Mouse (Mus musculus) kidney, postnatal 36 days (tissue): Measurements from ENCODE around the gene Arl13a.
A peak's percentile ranks its signal among the peaks of the same experiment; 100 is the strongest.
"Not testable (repeated sequence)": the region's sequence is repeated elsewhere in the genome, so short reads cannot be mapped to it uniquely, and the experiment has no call there.

Experiments used
- DNase-seq, 2 experiments: peaks; one replicate each; pipeline ENCODE4 v3.0.0; 2021 to 2022; ENCODE audit warnings: mixed read lengths in 2 of 2

Arl13a gene

DNA sequence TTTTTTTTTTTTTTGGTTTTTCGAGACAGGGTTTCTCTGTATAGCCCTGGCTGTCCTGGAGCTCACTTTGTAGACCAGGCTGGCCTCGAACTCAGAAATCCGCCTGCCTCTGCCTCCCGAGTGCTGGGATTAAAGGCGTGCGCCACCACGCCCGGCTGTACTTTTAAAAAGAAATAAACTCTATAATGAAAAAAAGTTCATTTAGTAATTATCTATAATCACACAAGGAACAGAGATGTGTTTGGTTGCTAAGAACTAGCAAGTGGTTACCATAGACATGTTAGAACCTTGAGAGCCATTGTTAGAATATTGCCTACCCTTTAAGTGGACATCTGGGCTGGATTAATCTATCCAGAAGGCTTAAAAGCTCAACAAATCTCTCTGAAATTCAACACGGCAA is at the start of gene Arl13a:
Gene Arl13a, plus strand, starts transcription at position 301 of the 400 bp plus-strand sequence.
- not testable (repeated sequence) for DNase-seq

DNA sequence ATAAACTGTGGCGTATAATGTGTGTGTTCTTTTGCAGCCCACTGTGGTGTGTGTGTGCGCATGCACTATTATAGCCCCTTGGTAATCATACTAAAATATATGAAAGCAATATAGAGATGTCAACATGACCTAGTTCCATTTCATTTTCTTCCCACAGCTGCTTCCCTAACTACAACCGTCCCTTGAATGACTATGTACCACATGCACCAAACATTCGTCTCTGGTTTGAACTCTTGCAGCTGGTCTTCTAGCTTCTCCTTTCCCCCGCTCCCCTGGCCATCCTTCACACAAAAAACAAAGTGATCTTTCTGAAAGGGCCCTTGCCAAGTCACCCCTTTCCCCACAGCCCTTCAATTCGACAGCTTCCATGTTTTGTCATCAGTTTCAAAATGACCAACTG is 47.3 kb upstream of the Arl13a start:
- DNase-seq: no peak

DNA sequence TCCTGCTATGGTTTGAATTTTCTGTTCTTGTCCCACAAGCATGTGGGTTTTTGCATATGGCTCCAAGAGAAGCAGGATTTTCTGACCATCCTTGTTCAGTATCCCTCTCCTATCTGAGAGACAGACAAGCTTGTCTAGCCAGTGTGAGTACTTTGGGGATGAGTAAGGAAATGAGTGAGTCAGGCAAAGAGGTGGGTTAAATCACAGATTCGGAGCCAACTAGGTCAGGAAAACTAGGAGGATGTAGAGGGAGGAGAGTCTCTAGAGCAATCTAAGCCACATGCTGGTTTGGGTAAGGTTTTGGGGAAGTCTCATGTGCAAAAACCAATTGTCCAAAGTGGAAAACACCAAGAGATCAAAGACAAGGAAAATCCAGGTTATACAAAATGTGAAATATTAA is 45.8 kb upstream of the Arl13a start:
- no peak for DNase-seq

DNA sequence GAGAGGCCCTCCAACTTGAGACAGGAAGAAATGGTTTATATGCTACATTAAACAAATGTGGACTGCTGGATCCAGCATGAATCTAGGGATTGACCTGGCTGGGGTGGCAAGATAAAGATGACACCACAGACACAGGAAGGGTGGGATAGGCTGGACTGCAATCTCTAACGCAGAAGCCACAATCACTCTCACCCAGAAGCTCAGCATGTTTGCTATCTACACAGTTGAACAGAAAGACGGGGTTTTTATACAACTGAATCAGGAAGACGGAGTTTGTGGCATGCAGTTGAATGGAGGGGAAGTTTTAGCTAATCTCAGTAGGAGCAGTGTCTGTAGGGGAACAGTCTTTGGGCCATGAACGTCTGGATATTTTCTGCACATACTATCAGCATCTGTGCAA is 45.3 kb upstream of the Arl13a start:
- DNase-seq: no peak

DNA sequence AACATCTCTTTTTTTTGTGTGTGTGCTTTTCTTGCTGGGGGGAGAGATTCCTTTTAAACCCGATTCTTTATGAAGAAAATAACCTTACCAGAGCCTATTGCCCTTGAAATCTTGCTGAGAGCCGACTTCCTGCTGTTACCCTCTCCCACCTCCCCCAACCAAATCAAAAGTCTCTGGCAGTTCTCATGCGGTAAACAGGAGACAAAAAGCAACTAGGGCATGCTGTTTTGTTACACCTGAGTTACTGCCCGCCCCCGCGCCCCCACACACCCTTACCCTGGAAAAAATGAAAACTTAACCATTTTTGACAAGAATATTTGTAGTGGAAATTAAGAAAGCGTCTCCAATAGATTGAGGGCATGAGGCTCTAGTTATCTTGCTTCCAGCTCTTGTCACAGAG is 29.1 kb upstream of the Arl13a start:
- no peak for DNase-seq

DNA sequence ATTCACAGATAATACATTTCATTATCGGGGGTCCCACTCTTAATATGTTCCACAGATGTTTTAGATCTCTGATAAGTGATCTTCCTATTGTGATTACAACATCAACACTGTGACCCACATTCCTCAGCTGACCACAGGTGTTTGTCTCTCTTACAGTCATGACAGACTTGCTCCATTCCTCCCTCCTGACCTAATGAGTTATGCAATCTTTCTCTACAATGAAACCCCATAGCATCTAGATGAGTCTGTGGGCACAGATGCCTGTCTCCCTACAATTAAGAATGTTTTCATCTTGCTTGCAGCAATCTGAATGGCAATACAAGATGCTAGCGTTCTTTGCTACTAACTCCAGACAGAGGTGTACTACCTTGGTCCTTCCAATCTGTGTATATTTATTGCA is 26.9 kb upstream of the Arl13a start:
- DNase-seq: no peak

DNA sequence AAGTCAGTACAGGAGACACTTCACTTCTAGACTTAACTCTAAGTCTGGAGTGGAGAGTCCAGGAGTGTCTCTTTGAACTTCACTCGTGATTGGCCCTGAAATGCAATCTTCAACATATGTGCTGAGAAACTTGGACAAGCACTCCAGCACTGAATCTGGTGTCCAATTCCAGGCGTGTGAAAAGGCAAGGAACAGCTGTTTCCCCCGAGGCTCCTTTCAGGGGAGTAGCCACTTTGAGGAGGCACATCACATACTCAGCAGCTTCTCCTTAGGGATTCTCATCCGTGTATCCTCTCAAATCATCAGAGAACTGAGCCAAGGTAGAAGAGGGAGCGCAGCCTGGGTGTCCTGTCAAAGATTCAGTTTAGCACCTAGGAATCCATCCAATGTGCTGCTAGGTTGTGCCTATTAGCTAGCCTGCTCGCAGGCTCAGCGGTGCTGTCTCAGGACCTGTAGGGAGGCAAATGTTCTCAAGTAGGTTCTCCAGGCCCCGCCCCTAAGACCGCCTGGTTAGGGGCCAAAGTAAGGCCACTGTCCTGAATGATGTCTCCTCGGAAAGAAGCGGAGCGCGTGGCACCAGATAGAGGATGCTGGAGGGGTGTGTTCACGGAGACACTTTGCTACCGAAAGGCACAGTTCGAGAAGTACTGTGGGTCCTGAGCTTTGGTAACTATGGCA is 25.1 kb upstream of the Arl13a start, which contains the start of gene Xkrx:
Gene Xkrx, minus strand, starts transcription at position 34 of the 678 bp plus-strand sequence.
- DNase-seq: no peak

DNA sequence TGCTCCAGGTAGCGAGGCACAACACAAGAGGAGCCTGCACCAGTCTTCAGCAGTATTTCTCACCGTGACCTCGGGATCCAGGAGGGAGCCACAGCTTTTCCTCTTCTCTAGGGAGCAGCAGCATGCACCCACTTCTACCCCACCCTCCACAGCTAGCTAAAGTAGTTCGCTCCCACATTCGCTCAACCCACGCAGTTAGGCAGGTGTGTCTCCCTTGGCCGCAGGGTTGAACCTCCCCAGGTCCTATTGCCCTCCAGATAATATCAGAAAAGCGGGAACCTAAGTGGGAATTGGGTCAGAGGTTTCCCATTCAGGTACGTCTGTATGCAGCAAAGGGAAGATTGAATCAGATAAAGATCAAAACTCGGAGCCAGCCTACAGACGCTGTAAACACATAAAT is 24.5 kb upstream of the Arl13a start:
- DNase-seq: no peak

DNA sequence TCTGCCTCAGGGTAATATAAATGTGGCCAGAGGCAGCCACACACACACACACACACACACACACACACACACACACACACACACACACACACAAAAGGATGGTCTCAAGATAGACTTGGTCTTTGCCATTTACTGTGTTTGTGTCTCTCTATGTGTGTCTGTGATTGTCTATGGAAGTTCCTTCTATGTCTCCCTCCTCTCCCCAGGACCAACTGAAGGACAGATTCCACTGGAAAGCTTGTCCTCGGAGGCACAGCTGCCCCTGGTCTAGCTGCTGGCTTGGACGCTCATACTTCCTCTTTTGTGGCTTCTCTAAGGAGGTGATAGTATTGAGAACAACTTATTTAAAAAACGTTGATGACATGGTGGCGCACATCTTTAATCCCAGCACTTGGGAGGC is 23.8 kb upstream of the Arl13a start:
- DNase-seq: no peak

DNA sequence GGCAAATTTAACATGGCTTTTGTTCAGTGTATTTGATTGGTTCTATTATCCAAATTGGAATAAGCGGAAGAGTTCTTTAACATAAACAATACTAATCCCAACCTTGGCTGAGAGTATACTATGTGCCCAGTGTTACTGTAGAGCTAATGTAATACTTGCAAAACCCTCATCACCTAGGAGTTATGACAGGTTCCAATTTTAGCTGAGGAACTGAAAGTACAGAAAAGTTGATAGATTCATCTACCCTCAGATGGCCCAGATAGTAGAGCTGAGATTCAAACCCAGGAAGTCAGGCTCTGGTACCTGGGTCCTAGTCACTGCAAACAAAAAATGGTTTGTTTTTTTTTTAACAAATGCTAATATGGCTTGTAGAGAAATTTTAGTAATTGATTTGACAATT is 16.7 kb upstream of the Arl13a start:
- DNase-seq: no peak

DNA sequence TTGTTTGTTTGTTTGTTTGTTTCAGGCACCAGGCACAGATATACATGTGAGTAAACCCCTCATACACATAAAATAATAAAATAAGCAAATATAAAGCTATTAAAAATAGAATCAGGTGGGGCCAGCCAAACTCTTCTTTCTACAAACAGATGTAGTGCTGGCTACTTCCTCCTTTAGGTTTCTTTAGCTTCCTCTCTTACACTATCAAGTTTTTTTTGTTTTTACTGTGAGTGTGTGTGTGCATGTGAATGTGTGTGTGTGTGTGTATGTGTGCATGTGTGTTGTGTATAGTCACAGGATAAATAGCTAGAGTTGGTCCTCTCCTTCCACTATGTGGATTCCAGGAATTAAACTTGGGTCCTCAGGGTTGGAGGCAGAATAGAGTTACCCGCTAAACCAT is 12.6 kb upstream of the Arl13a start:
- DNase-seq: no peak

DNA sequence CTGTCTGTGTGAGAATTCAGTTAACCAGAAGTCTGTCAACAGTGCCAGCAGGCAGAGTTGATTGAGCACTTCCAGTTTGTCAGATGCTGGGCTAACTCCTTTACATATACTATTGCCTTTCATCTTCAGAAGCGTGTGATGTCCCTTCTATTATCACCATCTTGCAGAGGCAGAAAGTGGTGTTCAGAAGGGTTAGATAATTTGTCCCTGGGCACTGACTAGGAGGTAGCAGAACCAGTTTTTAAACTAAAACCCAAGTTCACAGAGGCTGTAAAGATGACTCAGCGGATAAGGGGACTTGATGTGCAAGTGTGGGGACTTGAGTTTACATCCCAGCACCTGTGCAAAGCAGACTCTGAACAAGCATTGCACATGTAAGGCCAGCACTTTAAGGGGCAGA is 21.2 kb downstream of the Arl13a start:
- DNase-seq: no peak

DNA sequence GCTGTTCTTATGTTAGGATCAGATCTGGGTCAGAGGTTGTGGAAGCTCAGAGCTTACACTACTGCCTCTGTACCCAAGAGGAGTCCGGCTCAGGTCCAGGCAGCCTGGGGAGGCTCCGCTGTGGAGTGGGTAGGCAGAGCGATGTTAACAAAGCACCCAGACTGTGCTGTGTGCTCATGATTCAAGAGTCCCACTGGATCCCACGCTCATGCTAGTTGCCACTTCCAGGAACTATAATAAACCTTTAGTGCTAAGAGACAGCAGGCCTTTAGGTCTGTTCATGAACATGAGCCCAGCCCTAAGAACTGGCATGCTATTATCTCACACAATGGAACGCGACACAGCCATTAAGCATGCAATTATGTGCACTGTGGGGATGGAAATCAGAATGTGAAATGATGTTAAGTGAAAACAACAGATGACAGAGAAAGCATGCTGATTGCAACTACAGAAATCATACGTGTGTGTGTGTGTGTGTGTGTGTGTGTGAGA is 23.9 kb downstream of the Arl13a start:
- no peak for DNase-seq

DNA sequence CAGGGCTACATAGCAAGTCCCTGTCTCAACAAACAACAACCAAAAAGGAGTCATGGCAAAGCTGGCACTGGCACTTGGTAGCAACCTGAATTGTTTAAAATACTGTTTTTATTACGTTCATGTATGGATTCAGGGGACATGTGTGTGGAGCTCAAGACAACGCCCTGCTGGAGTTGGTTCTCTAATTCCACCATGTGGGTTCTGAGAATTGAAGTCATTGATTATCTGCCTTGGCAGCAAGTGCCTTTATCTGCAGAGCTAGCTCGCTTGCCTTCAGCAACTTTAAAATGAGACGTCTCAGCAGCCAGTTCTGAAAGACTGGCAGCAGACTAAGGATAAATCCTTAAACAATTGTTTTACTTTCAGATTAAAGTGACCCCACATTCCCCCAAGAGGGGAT is 30.9 kb downstream of the Arl13a start:
- no peak for DNase-seq

DNA sequence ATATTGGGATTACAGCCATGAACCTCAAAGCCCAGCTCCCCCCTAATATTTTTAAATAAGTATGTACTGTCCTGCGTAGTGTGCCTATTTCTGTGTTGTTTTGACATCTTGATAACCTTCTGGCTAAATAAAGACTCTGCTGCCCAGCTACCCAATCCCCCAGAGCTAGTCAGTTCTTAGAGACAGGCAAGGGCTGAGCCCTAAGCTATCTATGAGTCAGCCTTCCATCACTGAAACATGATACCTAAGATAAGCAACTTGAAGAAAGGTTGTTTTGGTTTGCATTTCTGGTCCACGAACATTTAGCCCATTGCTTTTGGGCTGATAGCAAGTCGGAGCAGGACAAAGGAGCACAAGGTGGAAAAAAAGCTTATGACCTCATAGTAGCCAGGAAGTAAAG is 33.3 kb downstream of the Arl13a start:
- no peak for DNase-seq

DNA sequence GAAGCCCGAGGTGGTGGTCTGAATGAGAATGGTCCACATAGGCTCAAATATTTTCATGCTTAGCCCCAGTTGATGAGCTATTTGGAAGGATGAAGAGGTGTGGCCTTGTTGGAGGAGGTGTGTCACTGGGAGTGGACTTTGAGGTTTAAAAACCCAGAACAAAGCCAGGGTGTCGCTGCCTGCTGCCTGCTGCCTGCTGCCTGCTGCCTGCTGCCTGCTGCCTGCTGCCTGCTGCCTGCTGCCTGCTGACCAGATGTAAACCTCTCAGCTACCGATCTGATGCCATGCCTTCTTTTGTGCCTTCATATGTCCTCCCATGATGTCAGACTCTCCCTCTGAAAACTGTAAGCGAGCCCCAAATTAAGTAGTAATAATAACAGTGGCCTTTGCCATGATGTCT is 34.6 kb downstream of the Arl13a start, which contains the start of gene Nox1:
Gene Nox1, minus strand, starts transcription at position 101 of the 400 bp plus-strand sequence.
- no peak for DNase-seq

DNA sequence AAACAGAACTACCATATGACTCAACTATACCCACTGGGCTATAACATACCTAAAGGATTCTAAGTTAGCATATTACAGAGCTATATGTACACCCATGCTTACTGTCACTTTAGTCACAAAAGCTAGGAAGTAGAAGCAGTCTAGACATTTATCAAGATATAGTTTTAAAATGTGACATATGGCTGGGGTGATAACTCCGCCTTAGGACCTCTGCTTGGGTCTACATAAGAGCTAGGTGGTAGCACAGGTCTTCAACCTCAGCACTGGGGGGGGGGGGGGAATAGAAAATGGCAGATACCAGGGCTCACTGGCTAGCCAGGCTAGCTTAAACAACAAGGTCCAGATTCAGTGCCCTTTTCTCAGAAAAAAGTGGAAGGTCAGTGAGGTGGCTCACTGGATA is 45.7 kb downstream of the Arl13a start:
- DNase-seq: no peak

DNA sequence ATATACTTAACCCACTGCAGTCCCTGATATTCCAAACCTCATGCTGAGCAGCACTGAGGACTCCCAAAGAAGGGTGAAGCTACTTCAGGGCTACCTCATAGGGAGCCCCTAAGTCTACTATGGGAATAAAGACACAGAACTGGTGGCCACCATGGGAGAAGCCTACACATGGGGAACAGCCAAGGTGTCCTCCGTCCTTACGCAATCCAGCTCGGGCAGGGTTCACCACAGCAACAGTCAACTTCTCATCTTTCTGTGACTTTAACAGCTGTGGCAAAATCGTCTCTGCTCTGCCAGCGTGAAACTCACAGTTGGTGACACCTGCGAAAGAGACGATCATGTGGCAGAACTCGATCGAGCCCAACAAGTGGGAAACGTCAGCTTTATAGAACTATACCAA is 51.0 kb downstream of the Arl13a start:
- DNase-seq: no peak

DNA sequence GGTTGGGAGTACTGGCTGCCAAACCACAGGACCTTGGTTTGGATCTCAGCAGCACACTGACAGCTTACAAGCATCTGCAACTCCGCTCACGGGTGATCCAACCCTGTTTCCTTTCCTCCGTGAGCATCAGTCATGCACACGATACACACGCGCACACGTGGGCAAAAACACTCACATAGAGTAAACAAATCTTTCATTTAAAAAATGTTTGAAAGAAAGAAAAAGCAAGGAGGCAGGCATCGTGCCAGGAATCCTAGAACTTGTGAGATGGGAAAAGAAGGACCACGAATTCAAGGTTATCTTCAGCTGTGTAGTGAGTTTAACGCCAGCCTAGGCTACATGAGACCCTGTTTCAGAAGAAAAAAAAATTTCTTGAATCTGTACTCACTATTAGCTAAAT is 58.6 kb downstream of the Arl13a start:
- no peak for DNase-seq

DNA sequence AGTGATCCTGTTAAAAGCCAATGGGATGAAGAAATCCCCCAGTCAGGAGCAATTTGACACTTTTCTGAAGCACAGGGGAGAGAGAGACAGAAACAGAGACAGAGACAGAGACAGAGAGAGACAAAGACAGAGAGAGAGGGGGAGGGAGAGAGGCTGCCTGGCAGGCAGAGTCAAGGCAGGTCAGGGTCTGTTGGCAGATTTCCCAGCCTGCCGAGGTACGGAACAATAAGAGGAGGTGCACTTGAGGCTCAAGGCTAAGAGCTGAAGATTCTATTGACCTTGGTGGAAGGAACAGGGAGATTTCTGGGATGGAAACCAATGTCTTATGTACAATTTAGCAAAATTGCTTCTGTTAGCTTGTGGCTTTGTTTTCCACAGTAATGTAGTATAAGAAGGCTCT is 60.9 kb downstream of the Arl13a start:
- DNase-seq: peak; percentile 16 to 33
